Mouse (Mus musculus): ENCODE results near the gene Pzp. TPM values are rescaled to one million over a fixed set of nuclear protein-coding genes. Genes with fewer than 3 reads are reported as not detected.
A peak's percentile ranks its signal among the peaks of the same experiment; 100 is the strongest.

Pzp gene
- polyA plus RNA-seq, 1 experiment from 2014 or later, result 0.46 TPM

DNA sequence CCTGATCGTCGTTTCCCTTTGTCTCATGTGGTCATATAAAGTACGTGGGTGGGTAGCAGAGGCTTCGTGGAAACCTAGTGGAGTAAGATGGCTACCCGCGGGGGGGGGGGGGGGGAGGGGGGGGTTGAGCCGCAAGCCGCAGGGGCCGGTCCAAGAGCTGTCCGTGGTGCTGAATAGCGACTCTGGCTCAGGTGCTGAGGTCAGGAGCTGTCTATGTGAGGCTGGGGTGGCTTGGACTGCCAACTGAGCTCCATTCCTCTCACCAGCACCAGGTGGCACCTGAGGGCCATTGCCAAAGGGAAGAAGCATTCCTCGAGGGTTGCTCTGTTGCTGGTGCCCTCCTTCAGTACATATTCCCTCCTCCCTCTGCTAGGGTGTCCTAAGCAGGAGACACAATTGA lies 57.1 kb downstream of the Pzp start:
- DNase-seq (ENCODE audit: low spot score), result peak; percentile 43
- Histone ChIP-seq H3K4me3 (ENCODE audit: low read depth, low read length) (no peak overlapping the region), H3K9ac (ENCODE audit: low read depth, low read length) (no peak overlapping the region), H3K4me1 (ENCODE audit: control insufficient read depth, insufficient read depth, low read length) (no peaks in the 10 kb centered on the region), H3K27me3 (replicated peaks; ENCODE audit: control insufficient read depth, insufficient read depth, low read length) (no peaks in the 10 kb centered on the region), H3K36me3 (ENCODE audit: control insufficient read depth, insufficient read depth, low read length) (no peaks in the 10 kb centered on the region), H3K27ac (replicated peaks; ENCODE audit: low read depth, low read length) (no peak overlapping the region), H3K9me3 (ENCODE audit: control insufficient read depth, low read length) (no peaks in the 10 kb centered on the region), H3K4me2 (ENCODE audit: low read depth, low read length) (0 out of 2 replicates have a peak overlapping the region, but pooled peaks have one; percentile 29)
- no peak for ATAC-seq (ENCODE audit: low read depth)
- 8% methylated on average over 12 of the region's 12 CpGs for WGBS

DNA sequence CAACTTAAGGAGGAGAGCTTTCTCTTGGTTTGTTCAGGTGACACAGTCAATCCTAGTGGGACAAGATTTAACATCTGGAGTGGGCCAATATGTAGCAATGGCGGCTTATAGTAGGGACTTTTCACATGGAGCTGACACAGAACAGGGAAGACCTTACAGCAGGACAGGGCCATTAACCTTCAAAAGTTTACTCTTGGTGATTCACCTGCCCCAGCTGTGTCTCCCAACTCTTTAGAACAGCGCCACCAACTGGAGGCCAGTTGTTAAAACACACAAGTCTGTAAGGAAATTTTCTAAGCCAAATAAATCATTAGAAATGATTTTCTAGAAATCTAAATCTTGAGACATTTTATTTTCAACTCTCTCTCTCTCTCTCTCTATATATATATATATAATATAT lies 59.2 kb downstream of the Pzp start:
- DNase-seq (ENCODE audit: low spot score) (no peak), ATAC-seq (ENCODE audit: low read depth) (no peak)
- no peak overlapping the region for H3K4me2 ChIP-seq (ENCODE audit: low read depth, low read length)
- no peaks in the 10 kb centered on the region for H3K4me1 ChIP-seq (ENCODE audit: control insufficient read depth, insufficient read depth, low read length)
- H3K9me3 ChIP-seq (ENCODE audit: control insufficient read depth, low read length), result no peaks in the 10 kb centered on the region
- 49% methylated on average over 2 of the region's 2 CpGs for WGBS
- no peaks in the 10 kb centered on the region for H3K27me3 ChIP-seq (replicated peaks; ENCODE audit: control insufficient read depth, insufficient read depth, low read length)
- H3K27ac ChIP-seq (replicated peaks; ENCODE audit: low read depth, low read length), result no peak overlapping the region
- no peaks in the 10 kb centered on the region for H3K36me3 ChIP-seq (ENCODE audit: control insufficient read depth, insufficient read depth, low read length)
- H3K9ac ChIP-seq (ENCODE audit: low read depth, low read length), result no peak overlapping the region
- H3K4me3 ChIP-seq (ENCODE audit: low read depth, low read length), result no peak overlapping the region

DNA sequence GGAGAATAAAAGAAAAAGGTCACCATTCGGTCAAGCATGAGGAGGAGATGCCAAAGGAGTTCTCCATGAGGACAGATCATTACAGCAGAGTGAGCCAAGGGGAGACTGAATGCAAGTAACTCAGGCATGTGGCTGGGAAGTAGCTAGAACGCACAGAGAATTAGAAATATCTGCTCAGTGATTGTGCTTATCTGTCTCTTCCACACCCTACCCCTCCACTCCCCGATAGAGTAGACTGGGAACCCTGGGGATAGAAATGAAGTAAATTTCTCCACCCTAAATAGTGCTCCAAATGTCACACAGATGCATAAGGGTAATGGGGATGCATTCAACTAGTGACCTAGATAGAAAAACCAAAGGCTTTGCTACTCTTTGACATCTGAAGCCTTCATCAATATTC lies 60.0 kb downstream of the Pzp start:
- Histone ChIP-seq H3K9me3 (ENCODE audit: control insufficient read depth, low read length) (no peaks in the 10 kb centered on the region), H3K4me3 (ENCODE audit: low read depth, low read length) (no peak overlapping the region), H3K4me1 (ENCODE audit: control insufficient read depth, insufficient read depth, low read length) (no peaks in the 10 kb centered on the region), H3K27me3 (replicated peaks; ENCODE audit: control insufficient read depth, insufficient read depth, low read length) (no peaks in the 10 kb centered on the region), H3K4me2 (ENCODE audit: low read depth, low read length) (no peak overlapping the region), H3K27ac (replicated peaks; ENCODE audit: low read depth, low read length) (no peak overlapping the region), H3K36me3 (ENCODE audit: control insufficient read depth, insufficient read depth, low read length) (no peaks in the 10 kb centered on the region), H3K9ac (ENCODE audit: low read depth, low read length) (no peak overlapping the region)
- DNase-seq (ENCODE audit: low spot score) (no peak), ATAC-seq (ENCODE audit: low read depth) (no peak)
- WGBS, result 78% methylated on average over 3 of the region's 3 CpGs

DNA sequence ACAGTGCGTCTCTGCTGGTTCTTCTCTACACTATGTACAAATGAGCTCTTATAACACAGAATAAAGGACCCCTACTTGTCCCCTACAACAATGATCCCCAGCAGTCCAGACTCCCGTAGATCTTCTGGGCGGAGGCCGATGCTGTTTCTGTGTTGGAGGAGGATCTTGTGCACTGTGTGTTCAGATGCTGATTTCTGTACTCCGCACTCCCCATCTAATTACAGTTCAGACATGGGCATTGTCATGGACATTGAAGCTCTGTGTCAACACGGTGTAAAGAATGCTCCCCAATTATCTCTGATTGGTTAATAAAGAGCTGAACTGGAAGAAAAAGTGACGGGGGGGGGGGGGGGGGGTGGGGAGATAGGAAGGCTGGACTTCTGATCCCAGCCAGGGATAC lies 60.5 kb downstream of the Pzp start:
- no peak for ATAC-seq (ENCODE audit: low read depth)

DNA sequence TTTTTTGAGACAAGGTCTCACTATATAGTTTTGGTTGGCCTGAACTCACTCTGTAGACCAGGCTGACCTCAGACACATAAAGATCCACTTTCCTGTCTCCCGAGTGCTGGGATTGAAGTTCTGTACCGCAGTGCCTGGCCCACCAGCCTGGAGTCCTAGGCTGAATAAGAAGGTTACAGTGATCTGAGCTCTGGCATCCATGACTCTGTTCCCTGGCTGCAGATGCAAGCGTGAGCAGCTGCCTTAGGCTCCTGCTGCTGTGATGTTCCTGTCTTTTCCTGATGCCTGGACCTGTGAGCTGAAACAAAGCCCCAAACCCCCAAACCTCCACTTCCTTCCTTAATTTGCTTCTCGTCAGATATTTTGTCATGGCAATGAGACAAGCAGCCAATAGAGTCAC lies 61.5 kb downstream of the Pzp start:
- WGBS, result 57% methylated on average over 4 of the region's 4 CpGs
- no peaks in the 10 kb centered on the region for H3K4me1 ChIP-seq (ENCODE audit: control insufficient read depth, insufficient read depth, low read length)
- DNase-seq (ENCODE audit: low spot score) (no peak), ATAC-seq (ENCODE audit: low read depth) (no peak)
- no peak overlapping the region for H3K9ac ChIP-seq (ENCODE audit: low read depth, low read length)
- no peaks in the 10 kb centered on the region for H3K36me3 ChIP-seq (ENCODE audit: control insufficient read depth, insufficient read depth, low read length)
- no peak overlapping the region for H3K27ac ChIP-seq (replicated peaks; ENCODE audit: low read depth, low read length)
- H3K9me3 ChIP-seq (ENCODE audit: control insufficient read depth, low read length), result no peaks in the 10 kb centered on the region
- no peaks in the 10 kb centered on the region for H3K27me3 ChIP-seq (replicated peaks; ENCODE audit: control insufficient read depth, insufficient read depth, low read length)
- H3K4me2 ChIP-seq (ENCODE audit: low read depth, low read length), result no peak overlapping the region
- H3K4me3 ChIP-seq (ENCODE audit: low read depth, low read length), result no peak overlapping the region

More for the DNA sequence above, 60.5 kb downstream of the Pzp start:
- H3K27me3 ChIP-seq (replicated peaks; ENCODE audit: control insufficient read depth, insufficient read depth, low read length), result no peaks in the 10 kb centered on the region
- H3K4me3 ChIP-seq (ENCODE audit: low read depth, low read length), result no peak overlapping the region
- DNase-seq (ENCODE audit: low spot score), result no peak
- 31% methylated on average over 6 of the region's 7 CpGs for WGBS
- H3K36me3 ChIP-seq (ENCODE audit: control insufficient read depth, insufficient read depth, low read length), result no peaks in the 10 kb centered on the region
- H3K4me1 ChIP-seq (ENCODE audit: control insufficient read depth, insufficient read depth, low read length), result no peaks in the 10 kb centered on the region
- H3K9me3 ChIP-seq (ENCODE audit: control insufficient read depth, low read length), result no peaks in the 10 kb centered on the region
- H3K4me2 ChIP-seq (ENCODE audit: low read depth, low read length), result no peak overlapping the region
- no peak overlapping the region for H3K27ac ChIP-seq (replicated peaks; ENCODE audit: low read depth, low read length)
- no peak overlapping the region for H3K9ac ChIP-seq (ENCODE audit: low read depth, low read length)

DNA sequence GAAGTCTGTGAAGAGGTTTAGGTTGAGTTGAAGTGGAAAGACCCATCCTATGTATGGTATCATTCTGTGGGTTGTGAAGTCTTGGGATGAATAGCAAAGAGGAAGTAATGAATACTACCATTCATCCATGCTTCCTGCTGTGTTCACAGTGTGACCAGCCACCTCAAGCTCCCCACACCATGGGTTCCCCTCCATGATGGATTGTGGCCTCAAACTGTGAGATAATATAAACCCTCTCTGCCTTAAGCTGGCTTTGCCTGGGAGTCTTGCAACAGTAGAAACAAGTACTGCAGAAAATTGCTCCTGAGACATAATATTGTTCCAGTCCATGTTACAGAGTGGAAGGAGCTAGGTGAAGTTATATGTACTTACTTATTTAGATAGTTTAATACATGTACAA lies 64.9 kb downstream of the Pzp start:
- no peaks in the 10 kb centered on the region for H3K4me1 ChIP-seq (ENCODE audit: control insufficient read depth, insufficient read depth, low read length)
- H3K9ac ChIP-seq (ENCODE audit: low read depth, low read length), result no peak overlapping the region
- H3K27ac ChIP-seq (replicated peaks; ENCODE audit: low read depth, low read length), result no peak overlapping the region
- DNase-seq (ENCODE audit: low spot score) (no peak), ATAC-seq (ENCODE audit: low read depth) (no peak)
- H3K27me3 ChIP-seq (replicated peaks; ENCODE audit: control insufficient read depth, insufficient read depth, low read length), result no peaks in the 10 kb centered on the region
- no peak overlapping the region for H3K4me3 ChIP-seq (ENCODE audit: low read depth, low read length)
- H3K36me3 ChIP-seq (ENCODE audit: control insufficient read depth, insufficient read depth, low read length), result no peaks in the 10 kb centered on the region
- no peak overlapping the region for H3K4me2 ChIP-seq (ENCODE audit: low read depth, low read length)
- no peaks in the 10 kb centered on the region for H3K9me3 ChIP-seq (ENCODE audit: control insufficient read depth, low read length)

DNA sequence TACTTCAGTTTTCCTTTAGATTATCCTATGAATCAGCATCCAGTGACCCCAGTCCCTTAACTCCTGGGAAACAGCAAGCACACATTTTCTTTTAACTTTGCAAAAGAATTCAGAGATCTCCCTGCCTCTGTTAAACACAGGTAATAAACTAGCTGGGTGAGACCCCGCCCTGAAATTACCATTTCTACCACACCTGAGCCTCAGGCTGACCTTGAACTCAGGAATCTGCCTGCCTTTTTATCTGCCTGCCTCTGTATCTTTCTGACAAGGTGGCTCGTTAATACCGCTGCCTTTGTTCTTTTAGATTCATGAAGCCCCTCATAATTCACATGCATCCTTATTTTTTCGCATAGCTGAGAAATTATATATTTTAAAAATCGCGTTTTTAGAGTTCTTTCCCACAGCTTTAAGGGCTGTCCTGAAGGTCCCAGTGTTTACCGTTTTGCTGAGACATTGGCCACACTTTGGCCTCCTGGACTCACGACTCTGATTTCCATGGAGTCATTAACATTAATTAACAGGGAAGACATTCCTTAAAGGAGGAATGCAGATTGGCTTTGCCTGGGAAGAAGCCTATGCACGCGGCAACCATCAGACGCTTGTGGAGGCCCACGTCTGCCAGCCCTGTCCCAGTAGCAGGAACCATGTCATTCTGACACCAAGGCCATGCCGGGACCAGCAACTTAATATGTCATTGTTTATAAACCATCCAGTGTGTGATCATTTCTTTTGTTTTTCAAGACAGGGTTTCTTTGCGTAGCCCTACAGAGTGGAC lies 65.6 kb downstream of the Pzp start:
- no peak overlapping the region for H3K4me2 ChIP-seq (ENCODE audit: low read depth, low read length)
- no peak overlapping the region for H3K9ac ChIP-seq (ENCODE audit: low read depth, low read length)
- H3K4me1 ChIP-seq (ENCODE audit: control insufficient read depth, insufficient read depth, low read length), result no peaks in the 10 kb centered on the region; the same call in 1 of the 2 replicates
- H3K27me3 ChIP-seq (replicated peaks; ENCODE audit: control insufficient read depth, insufficient read depth, low read length), result no peaks in the 10 kb centered on the region
- 81% methylated on average over 14 of the region's 14 CpGs for WGBS
- DNase-seq (ENCODE audit: low spot score) (no peak), ATAC-seq (ENCODE audit: low read depth) (no peak)
- no peaks in the 10 kb centered on the region for H3K9me3 ChIP-seq (ENCODE audit: control insufficient read depth, low read length)
- no peak overlapping the region for H3K27ac ChIP-seq (replicated peaks; ENCODE audit: low read depth, low read length)
- no peaks in the 10 kb centered on the region for H3K36me3 ChIP-seq (ENCODE audit: control insufficient read depth, insufficient read depth, low read length)
- H3K4me3 ChIP-seq (ENCODE audit: low read depth, low read length), result no peak overlapping the region

DNA sequence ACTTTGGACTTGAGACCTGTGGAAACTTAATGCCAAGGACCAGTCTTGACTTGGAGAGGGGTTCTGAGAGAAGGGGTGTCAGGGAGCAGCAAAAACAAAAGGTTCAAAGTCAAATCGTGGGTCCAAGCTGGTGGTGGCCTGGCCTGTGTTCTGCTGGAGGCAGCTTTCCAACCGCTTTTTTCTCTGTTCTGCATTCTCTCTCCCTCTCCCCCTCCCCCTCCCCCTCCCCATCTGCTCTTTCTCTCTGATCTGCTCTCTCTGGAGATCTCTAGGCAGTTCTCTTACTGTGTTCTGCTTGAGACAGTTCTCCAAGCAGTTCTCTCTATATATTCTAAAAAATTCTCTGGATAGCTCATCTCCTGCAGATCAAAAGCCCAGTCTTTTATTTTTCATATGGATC lies 66.2 kb downstream of the Pzp start:
- Histone ChIP-seq H3K9ac (ENCODE audit: low read depth, low read length) (no peak overlapping the region), H3K4me3 (ENCODE audit: low read depth, low read length) (no peak overlapping the region), H3K27me3 (replicated peaks; ENCODE audit: control insufficient read depth, insufficient read depth, low read length) (no peaks in the 10 kb centered on the region), H3K36me3 (ENCODE audit: control insufficient read depth, insufficient read depth, low read length) (no peaks in the 10 kb centered on the region), H3K4me2 (ENCODE audit: low read depth, low read length) (no peak overlapping the region), H3K4me1 (ENCODE audit: control insufficient read depth, insufficient read depth, low read length) (no peaks in the 10 kb centered on the region; the same call in 1 of the 2 replicates), H3K27ac (replicated peaks; ENCODE audit: low read depth, low read length) (no peak overlapping the region), H3K9me3 (ENCODE audit: control insufficient read depth, low read length) (no peaks in the 10 kb centered on the region)
- DNase-seq (ENCODE audit: low spot score) (no peak), ATAC-seq (ENCODE audit: low read depth) (no peak)
- WGBS, result 35% methylated on average over 2 of the region's 2 CpGs

DNA sequence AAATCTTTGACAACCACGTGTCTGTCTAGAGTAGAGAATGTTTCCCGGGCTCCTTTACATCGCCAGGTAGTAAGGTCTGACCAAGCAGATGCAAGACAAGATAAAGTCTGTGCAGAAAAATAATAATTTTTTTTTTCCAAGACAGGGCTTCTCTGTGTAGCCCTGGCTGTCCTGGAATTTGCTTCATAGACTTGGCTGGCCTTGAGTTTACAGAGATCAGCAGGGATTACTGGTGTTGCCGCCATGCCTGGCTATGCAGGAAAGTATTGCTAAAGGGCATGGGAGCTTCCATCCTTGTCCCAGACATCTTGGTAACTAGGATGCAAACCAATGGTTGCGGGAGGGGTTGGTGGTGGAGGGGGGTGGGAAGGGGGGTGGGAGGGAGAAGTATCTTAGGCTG lies 69.3 kb downstream of the Pzp start:
- ATAC-seq (ENCODE audit: low read depth) (no peak), DNase-seq (ENCODE audit: low spot score) (no peak)
- Histone ChIP-seq H3K9ac (ENCODE audit: low read depth, low read length) (no peak overlapping the region), H3K9me3 (ENCODE audit: control insufficient read depth, low read length) (no peaks in the 10 kb centered on the region), H3K27me3 (replicated peaks; ENCODE audit: control insufficient read depth, insufficient read depth, low read length) (no peaks in the 10 kb centered on the region), H3K36me3 (ENCODE audit: control insufficient read depth, insufficient read depth, low read length) (no peaks in the 10 kb centered on the region), H3K4me1 (ENCODE audit: control insufficient read depth, insufficient read depth, low read length) (no peaks in the 10 kb centered on the region; the same call in 1 of the 2 replicates), H3K4me2 (ENCODE audit: low read depth, low read length) (no peak overlapping the region), H3K27ac (replicated peaks; ENCODE audit: low read depth, low read length) (no peak overlapping the region), H3K4me3 (ENCODE audit: low read depth, low read length) (no peak overlapping the region)
- WGBS, result 69% methylated on average over 5 of the region's 5 CpGs
